Mouse (Mus musculus): ENCODE measurements around the gene Ppp2r5b.

The Ppp2r5b gene

GRCm38 (mm10) chr19:6235084-6236052, at the start of gene Ppp2r5b:
Gene Ppp2r5b, minus strand, starts transcription at chr19:6235872.
- peak; percentile 96 to 97 for DNase-seq (ENCODE audit: low spot score in 2 of 2)

- no peak for DNase-seq (ENCODE audit: low spot score in 2 of 2)
Measured at GRCm38 (mm10) chr19:6285226-6285625, 49.6 kb upstream of the Ppp2r5b start.

- no peak for DNase-seq (ENCODE audit: low spot score in 2 of 2)
Measured at GRCm38 (mm10) chr19:6284502-6284901, 48.8 kb upstream of the Ppp2r5b start.

GRCm38 (mm10) chr19:6283001-6283400, 47.3 kb upstream of the Ppp2r5b start:
- DNase-seq (ENCODE audit: low spot score in 2 of 2), result no peak

GRCm38 (mm10) chr19:6281122-6282020, 45.7 kb upstream of the Ppp2r5b start:
- DNase-seq (ENCODE audit: low spot score in 2 of 2), result no peak

- DNase-seq (ENCODE audit: low spot score in 2 of 2), result no peak
Measured at GRCm38 (mm10) chr19:6280554-6280953, 44.9 kb upstream of the Ppp2r5b start.

- DNase-seq (ENCODE audit: low spot score in 2 of 2), result no peak
Measured at GRCm38 (mm10) chr19:6279481-6280144, 43.9 kb upstream of the Ppp2r5b start.

- no peak for DNase-seq (ENCODE audit: low spot score in 2 of 2)
Measured at GRCm38 (mm10) chr19:6278439-6279073, 42.9 kb upstream of the Ppp2r5b start.

- no peak for DNase-seq (ENCODE audit: low spot score in 2 of 2)
Measured at GRCm38 (mm10) chr19:6277661-6278438, 42.2 kb upstream of the Ppp2r5b start.

GRCm38 (mm10) chr19:6276426-6277421, 41.1 kb upstream of the Ppp2r5b start, which contains the start of gene Ehd1:
Gene Ehd1, plus strand, starts transcription at chr19:6276725.
- peak; percentile 96 for DNase-seq (ENCODE audit: low spot score in 2 of 2)

- DNase-seq (ENCODE audit: low spot score in 2 of 2), result peak in 1 of 2 experiments; percentile 43
Measured at GRCm38 (mm10) chr19:6275740-6276389, 40.2 kb upstream of the Ppp2r5b start.

- DNase-seq (ENCODE audit: low spot score in 2 of 2), result no peak
Measured at GRCm38 (mm10) chr19:6273998-6274608, 38.4 kb upstream of the Ppp2r5b start.

- DNase-seq (ENCODE audit: low spot score in 2 of 2), result no peak
Measured at GRCm38 (mm10) chr19:6273592-6273991, 37.9 kb upstream of the Ppp2r5b start.

- DNase-seq (ENCODE audit: low spot score in 2 of 2), result no peak
Measured at GRCm38 (mm10) chr19:6272738-6273137, 37.1 kb upstream of the Ppp2r5b start.

- no peak for DNase-seq (ENCODE audit: low spot score in 2 of 2)
Measured at GRCm38 (mm10) chr19:6272053-6272452, 36.4 kb upstream of the Ppp2r5b start.

GRCm38 (mm10) chr19:6271206-6271605, 35.5 kb upstream of the Ppp2r5b start:
- no peak for DNase-seq (ENCODE audit: low spot score in 2 of 2)

GRCm38 (mm10) chr19:6270661-6271060, 35.0 kb upstream of the Ppp2r5b start:
- no peak for DNase-seq (ENCODE audit: low spot score in 2 of 2)

- no peak for DNase-seq (ENCODE audit: low spot score in 2 of 2)
Measured at GRCm38 (mm10) chr19:6269798-6270475, 34.3 kb upstream of the Ppp2r5b start.
